Mouse (Mus musculus) embryo, embryonic 10.5 days (tissue): ENCODE data around the gene Abhd8.

ENCODE experiments used
- DNase-seq: peaks from one replicate; pipeline ENCODE4 v3.0.0-alpha.2; 2015; ENCODE audit warnings: low spot score

The Abhd8 gene

DNA sequence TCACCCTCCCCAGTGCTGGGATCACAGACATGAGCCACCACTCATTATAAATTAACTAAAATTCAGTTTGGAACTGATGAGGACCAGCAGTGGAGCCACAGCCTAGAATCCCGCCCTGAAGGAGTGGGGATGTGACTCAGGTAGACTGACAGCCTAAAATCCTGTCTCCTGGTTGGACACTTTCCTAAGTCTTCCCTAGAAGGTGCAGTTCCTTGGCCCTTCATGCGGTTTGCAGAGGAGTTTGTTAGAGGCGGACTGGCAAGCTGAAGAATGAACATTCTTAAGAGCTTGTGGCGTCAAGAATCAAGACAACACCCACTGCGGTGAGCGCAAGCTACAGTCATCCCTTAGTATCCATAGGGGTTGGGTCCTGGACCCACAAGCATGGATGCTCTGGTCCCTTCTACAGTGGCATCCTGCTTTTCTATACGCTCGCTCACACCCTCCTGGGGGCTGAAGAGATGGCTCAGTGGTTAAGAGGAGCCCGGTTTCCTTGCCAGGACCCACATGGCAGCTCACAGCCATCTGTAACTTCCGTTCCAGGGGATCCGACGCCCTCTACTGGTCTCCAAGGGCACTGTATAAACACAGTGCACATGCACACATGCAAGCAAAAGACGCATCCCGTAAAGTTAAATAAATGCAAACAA, 13.9 kb upstream of the Abhd8 start:
- DNase-seq = peak; percentile 65

DNA sequence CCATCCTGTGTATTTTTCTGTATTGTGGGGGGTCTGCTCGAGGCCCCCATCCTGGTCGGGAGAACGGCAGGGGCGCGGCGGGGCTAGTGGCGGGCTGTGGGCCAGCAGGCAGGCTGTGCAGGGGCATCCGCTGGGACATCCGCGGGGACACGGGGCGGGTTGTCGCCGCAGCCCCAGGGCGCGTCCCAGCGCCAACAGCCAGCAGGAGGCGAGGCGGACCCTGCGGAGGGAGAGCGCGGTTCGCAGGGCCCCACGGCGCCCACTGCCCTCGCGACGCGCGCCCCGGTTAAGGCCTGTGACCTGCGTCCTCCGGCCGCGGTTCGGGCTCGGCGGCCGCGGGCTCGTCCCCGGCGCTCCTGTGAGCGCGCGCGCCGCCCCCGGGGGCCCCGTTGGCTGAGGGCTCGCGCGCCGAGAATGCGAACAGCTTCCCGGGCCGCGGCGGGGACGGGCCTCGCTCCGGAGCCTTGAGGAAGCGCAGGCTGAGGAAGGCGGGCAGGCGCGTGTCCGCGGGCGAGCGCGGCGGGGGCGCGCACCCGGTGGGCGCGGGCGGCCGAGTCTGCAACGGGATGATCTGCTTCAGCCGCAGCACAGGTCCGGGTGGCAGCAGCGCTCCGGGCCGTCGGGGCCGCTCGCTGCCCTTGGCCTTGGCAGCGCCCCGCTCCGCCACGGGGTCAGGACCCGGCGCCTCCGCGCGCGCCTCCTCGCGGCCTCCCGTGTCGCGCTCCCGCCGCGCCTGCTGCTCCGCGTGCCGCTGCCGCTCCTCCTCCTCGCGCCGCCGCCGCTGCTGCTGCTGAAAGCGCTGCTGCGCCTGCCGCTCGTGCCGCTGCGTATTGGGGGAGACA, 12.9 kb upstream of the Abhd8 start:
- DNase-seq = peak; percentile 84

- peak; percentile 16 for DNase-seq
These were observed 12.2 kb upstream of the Abhd8 start for GRCm38 (mm10) chr8:71475702-71476075.

GRCm38 (mm10) chr8:71474785-71475701, 11.6 kb upstream of the Abhd8 start:
- DNase-seq = no peak

- no peak for DNase-seq
These were observed 10.9 kb upstream of the Abhd8 start for GRCm38 (mm10) chr8:71474344-71474743.

GRCm38 (mm10) chr8:71472601-71473386, 9.3 kb upstream of the Abhd8 start:
- DNase-seq = no peak

DNA sequence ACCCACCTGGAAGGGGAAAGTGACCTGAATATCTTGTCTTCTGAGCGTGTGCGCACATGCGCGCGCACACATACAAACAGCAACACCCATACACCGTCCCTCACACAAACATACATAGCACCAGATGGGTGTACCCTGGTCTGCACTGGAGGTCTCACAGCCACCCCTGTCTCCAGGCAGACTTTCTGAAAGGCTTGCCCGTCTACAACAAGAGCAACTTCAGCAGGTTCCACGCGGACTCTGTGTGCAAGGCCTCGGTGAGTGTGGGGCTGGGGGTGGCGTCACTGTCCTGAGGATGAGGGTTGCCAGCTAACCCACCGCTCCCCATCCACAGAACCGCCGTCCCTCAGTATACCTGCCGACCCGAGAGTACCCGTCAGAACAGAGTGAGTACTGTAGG, 8.4 kb upstream of the Abhd8 start:
- DNase-seq = no peak

DNA sequence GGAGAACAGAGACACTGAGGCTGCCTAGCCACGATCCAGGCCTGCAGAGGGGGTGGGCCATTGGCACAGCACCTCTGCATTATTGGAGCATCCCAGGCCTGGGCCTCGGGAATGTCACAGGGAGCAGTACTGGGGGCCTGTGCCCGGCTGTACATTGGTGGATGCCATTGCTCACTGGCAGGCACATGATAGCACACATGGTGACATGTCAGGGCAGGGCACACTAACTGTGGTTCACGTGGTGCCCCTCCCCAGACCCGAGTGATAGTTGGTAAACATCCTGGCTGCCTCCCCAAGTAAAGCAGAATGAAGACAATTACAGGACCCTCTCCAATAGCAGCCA, 7.4 kb upstream of the Abhd8 start:
- no peak for DNase-seq

GRCm38 (mm10) chr8:71470146-71470912, 6.9 kb upstream of the Abhd8 start:
- DNase-seq = no peak

- peak; percentile 80 for DNase-seq
These were observed 6.0 kb upstream of the Abhd8 start for GRCm38 (mm10) chr8:71469411-71469810.

DNA sequence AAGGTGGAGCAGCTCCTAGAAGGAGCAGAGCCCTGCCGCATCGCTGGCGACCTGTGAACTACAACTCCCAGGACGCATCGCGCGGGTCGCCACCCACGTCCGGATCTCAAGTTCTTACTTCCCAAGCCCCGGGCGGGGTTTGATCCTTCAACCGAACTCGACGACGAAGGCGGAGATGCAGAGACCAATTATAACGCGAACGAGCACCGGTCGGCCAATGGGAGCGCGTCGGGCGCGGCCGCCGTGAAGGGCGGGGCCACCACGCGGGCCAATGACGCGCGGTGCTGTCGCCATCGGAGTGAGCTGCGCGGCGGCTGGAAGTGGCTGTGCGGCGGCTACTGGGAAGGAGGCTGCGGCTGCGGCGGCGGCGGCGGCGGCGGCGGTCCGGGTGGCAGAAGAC, 5.5 kb upstream of the Abhd8 start, which contains the start of gene Dda1:
TSS of gene Dda1 (plus strand) at position 284 of the 400 bp plus-strand sequence.
- DNase-seq = peak; percentile 100

GRCm38 (mm10) chr8:71468001-71468400, 4.5 kb upstream of the Abhd8 start:
- DNase-seq = no peak

DNA sequence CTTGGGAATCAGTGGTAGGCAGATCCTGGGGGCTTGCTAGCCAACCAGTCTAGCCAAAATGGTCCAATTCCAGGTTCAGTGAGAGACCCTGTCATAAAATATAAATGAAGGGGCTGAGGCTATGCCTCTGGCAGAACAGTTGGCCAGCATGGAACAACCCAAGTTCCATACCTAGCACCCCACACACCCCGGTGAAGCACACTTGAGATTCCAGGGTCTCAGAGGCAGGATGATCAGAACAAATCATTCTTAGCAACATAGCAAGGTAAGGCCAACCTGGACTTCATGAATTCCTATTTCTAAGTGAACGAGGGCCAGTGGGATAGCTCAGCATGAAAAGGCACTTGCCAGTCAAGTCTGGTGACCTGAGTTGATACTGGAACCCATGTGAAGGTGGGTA, 3.7 kb upstream of the Abhd8 start:
- no peak for DNase-seq

DNA sequence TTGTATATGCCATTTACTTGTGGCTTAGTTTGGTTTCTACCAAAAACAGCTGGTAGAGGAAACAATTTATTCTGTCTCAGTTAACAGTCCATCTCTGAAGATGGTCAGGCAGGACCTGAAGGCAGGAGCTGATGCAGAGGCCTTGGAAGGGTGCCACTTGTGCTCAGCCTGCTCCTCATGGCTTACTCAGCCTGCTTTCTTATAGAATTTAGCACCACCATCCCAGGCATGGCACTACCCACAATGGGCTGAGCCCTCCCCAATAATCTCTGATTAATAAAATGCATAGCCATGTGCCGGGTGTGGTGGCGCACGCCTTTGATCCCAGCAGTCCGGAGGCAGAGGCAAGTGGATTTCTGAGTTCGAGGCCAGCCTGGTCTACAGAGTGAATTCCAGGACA, 2.7 kb upstream of the Abhd8 start:
- DNase-seq = no peak

DNA sequence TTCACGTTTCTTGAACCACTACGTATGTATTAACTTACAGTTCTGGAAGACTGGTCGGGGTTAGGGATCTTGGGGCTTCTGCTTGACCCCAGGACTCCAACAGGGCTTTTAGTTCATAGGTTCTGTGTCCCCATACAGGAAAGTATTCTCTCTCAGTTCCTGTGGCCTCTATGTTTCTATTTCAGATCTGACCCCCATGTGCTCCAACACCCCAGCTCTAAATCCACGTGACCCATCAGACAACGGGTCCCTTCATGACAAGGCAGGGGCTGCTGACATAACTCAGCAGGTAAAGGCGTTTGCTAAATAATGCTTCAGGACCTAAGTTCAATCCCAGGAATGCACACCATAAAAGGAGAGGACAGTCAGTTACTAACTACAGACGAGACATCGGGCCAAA, 2.3 kb upstream of the Abhd8 start:
- no peak for DNase-seq

GRCm38 (mm10) chr8:71464513-71465500, 1.4 kb upstream of the Abhd8 start, which contains the start of gene Mrpl34:
Mrpl34 (plus strand) TSS chr8:71464959.
- peak; percentile 100 for DNase-seq

DNA sequence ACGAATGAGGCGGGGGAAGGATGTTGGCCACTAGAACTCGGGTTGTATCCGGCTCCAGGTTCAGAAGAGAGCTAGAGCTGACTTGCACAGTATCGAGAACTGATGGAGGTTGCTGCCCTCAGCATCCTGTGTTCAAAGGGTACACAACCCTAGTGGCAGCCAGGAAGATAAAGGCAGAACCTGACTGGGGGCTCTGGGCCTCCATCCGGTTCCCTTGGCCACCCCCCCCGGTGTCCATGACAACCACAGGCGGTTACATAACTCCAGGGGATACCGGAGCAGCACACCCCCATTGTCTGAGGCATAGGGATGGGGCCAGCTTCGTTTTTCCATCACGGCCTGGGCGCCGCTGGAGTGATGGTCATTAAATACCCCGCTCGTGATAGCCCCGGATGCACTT, 669 bp downstream of the Abhd8 start:
- peak; percentile 50 for DNase-seq

GRCm38 (mm10) chr8:71462191-71462590, 1.3 kb downstream of the Abhd8 start:
- DNase-seq = no peak

GRCm38 (mm10) chr8:71461152-71461840, 2.2 kb downstream of the Abhd8 start:
- DNase-seq = no peak
